Mouse (Mus musculus) embryonic facial prominence, embryonic 14.5 days (tissue): ENCODE data around the gene Cpa3. TPM values are rescaled to one million over a fixed set of nuclear protein-coding genes. Genes with fewer than 3 reads are reported as not detected.

Experiments used
- microRNA-seq: library from miRNA; unstranded; fragments of <30 nt; microRNA quantifications from one replicate; pipeline ENCODE4, GENCODE M21; 2016; ENCODE audit warnings: borderline number of aligned reads
- polyA plus RNA-seq: library from polyadenylated mRNA; unstranded; fragments of >200 nt; fragmentation: Nextera tagmentation; extraction: Ambion mirVana; gene quantifications from 2 replicates; pipeline ENCODE4 v1.2.1, GENCODE M21; 2014

The Cpa3 gene
- polyA plus RNA-seq, 1 experiment from 2014 or later: 176 TPM

Small RNAs within 50 kb of the gene (microRNA-seq; reads per million reads assigned to microRNA genes)
- 2.7 reads per million, percentile 13 among the genes with 10 or more reads in this experiment for gene Mir7007

Other genes starting within 250 kb of the Cpa3 start
- gene Hps3, start 206.9 kb downstream of the Cpa3 start, polyA plus RNA-seq: 9.9 and 12.1 TPM in 2 replicates
- 18.9 and 20.4 TPM in 2 replicates for gene Hltf, start 184.4 kb downstream of the Cpa3 start, polyA plus RNA-seq
- 56.5 and 59.5 TPM in 2 replicates for gene Gyg, start 86.9 kb downstream of the Cpa3 start, polyA plus RNA-seq
- 0.43 and 0.87 TPM in 2 replicates for gene Cpb1, start 33.6 kb upstream of the Cpa3 start, polyA plus RNA-seq
- gene Agtr1b, start 125.0 kb upstream of the Cpa3 start, polyA plus RNA-seq: 0.40 and 0.46 TPM in 2 replicates